Mouse (Mus musculus): ENCODE measurements around the gene 4930562C15Rik. TPM values are rescaled to one million over a fixed set of nuclear protein-coding genes. Genes with fewer than 3 reads are reported as not detected.
A peak's percentile ranks its signal among the peaks of the same experiment; 100 is the strongest.

4930562C15Rik gene
- total RNA-seq, 2 experiments from 2014 or later: not detected

DNA sequence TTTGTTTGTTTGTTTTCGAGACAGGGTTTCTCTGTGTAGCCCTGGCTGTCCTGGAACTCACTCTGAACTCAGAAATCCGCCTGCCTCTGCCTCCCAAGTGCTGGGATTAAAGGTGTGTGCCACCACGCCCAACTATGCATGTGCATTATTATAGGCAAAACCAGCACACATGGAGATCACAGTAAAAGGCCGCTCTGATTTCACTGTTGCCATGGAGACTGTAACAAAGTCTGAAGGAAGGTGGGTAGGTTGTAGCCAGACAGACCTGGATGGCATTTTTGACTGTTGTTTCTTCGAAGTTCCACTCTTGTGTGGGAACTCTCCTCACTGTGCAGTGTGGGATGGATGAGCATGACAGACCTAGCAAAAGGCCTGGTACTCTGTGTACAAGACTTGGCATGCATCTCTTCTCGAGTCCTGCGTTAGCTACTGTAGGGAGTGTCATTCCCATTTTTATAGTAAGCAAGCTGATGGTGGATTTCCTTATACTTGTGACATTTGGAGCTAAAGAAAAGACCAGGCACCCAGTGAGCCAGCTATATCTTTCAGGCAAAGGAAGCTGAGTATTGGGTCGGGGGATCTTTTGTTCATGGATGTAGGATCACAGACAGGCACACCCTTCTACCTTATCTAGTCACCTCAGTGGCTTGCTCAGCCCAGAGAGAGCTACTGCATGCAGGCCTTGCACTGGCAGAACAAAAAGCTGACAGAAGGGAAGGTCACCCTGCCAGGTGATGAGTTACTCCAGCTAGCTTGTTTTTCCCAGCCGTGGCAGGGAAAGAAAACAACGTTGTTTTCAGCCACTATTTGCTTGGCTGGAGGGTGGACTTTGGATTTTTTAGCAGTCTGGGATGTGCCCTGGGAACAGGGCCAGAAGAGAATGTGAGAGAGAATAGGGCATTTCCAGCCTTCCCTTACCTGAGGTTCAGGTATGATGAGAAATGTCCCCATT is 46.5 kb downstream of the 4930562C15Rik start:
- intact Hi-C loops (cut with DNase I): no loop called here
- peak overlapping the region; percentile 93 for H3K4me3 ChIP-seq
- DNase-seq: no peak
- peak overlapping the region; percentile 100 for H3K27ac ChIP-seq
- no peak for TF ChIP-seq CTCF (IDR thresholded peaks at IDR 0.05)

GRCm38 (mm10) chr16:4884930-4885329 is 49.7 kb downstream of the 4930562C15Rik start:
- no peak for DNase-seq
- TF ChIP-seq CTCF (IDR thresholded peaks at IDR 0.05): no peak
- Histone ChIP-seq H3K27ac (peak overlapping the region; percentile 93), H3K4me3 (no peak overlapping the region)
- intact Hi-C loops (cut with DNase I): no loop called here

DNA sequence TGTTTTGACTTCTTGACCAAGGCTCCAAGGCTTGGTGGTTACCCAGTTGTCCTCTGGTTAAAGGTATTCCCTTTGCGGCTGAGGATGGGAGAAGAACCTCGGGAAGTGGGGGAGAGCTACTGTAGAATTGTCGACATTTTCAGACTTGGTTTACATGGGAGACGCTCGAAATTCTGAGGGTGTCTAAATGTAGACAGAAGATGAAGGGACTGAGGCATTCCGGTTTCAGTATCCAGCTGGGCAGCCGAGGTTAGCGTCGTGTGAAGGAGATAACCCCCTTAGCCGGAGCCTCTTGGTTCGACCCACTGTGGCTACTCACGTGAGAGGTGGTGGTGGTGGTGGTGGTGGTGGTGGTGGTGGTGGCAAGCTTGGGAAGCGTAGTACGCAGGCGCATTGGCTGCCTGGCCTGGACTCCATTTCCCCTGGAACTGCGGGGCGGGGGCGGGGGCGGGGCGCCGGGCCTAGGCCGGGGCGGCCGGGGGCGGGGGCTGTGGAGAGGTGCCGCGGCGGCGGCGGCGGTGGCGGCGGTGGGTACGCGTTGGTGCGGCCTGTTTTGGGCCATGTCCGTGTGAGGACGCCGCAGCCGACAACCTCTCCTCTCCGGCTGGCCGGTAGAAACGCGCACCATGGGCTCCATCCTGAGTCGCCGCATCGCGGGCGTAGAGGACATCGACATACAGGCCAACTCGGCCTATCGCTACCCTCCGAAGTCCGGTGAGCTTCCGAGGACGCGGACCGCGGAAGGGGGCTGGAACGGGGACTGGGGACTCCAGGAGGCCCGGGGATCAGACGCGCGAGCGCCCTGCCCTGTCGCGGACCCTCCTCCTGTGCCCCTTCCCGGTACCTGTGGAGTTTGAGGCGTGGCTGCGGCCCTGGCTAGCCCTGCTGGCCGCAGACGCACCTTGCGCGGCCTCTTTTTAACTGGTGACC is 50.8 kb downstream of the 4930562C15Rik start, which contains the start of gene Mgrn1:
TSS of gene Mgrn1 (plus strand) at position 490 of the 930 bp plus-strand sequence.
- H3K27ac ChIP-seq: peak within 1 kb of the TSS; percentile 96
- H3K4me3 ChIP-seq: peak within 1 kb of the TSS; percentile 80
- peak; percentile 94 for DNase-seq
- intact Hi-C loops (cut with DNase I): loop anchor here (2.0 kb wide), 1 partner anchor 17 kb away; no protein-coding TSS in a partner anchor
- TF ChIP-seq CTCF (IDR thresholded peaks at IDR 0.05): no peak

- DNase-seq: no peak
- Histone ChIP-seq H3K27ac (peak overlapping the region; percentile 96), H3K4me3 (peak overlapping the region; percentile 80)
- no peak for TF ChIP-seq CTCF (IDR thresholded peaks at IDR 0.05)
- intact Hi-C loops (cut with DNase I): loop anchor here (2.0 kb wide), 1 partner anchor 16 kb away; no protein-coding TSS in a partner anchor
These were observed 51.4 kb downstream of the 4930562C15Rik start for GRCm38 (mm10) chr16:4886690-4887020.

GRCm38 (mm10) chr16:4890201-4890709 is 55.0 kb downstream of the 4930562C15Rik start:
- H3K4me3 ChIP-seq: no peak overlapping the region
- H3K27ac ChIP-seq: peak overlapping the region; percentile 54
- no peak for TF ChIP-seq CTCF (IDR thresholded peaks at IDR 0.05)
- intact Hi-C loops (cut with DNase I): no loop called here
- DNase-seq: no peak

- TF ChIP-seq CTCF (IDR thresholded peaks at IDR 0.05): no peak
- intact Hi-C loops (cut with DNase I): no loop called here
- H3K27ac ChIP-seq: peak overlapping the region; percentile 46
- H3K4me3 ChIP-seq: no peak overlapping the region
- DNase-seq: no peak
These were observed 57.0 kb downstream of the 4930562C15Rik start for GRCm38 (mm10) chr16:4892171-4892570.

GRCm38 (mm10) chr16:4894201-4894908 is 59.1 kb downstream of the 4930562C15Rik start:
- intact Hi-C loops (cut with DNase I): no loop called here
- no peak for DNase-seq
- peak overlapping the region; percentile 70 for H3K27ac ChIP-seq
- no peak for TF ChIP-seq CTCF (IDR thresholded peaks at IDR 0.05)
- no peak overlapping the region for H3K4me3 ChIP-seq

GRCm38 (mm10) chr16:4896249-4897027 is 61.2 kb downstream of the 4930562C15Rik start:
- Histone ChIP-seq H3K4me3 (peak overlapping the region; percentile 5), H3K27ac (peak overlapping the region; percentile 76)
- intact Hi-C loops (cut with DNase I): no loop called here
- DNase-seq: peak; percentile 57
- no peak for TF ChIP-seq CTCF (IDR thresholded peaks at IDR 0.05)

DNA sequence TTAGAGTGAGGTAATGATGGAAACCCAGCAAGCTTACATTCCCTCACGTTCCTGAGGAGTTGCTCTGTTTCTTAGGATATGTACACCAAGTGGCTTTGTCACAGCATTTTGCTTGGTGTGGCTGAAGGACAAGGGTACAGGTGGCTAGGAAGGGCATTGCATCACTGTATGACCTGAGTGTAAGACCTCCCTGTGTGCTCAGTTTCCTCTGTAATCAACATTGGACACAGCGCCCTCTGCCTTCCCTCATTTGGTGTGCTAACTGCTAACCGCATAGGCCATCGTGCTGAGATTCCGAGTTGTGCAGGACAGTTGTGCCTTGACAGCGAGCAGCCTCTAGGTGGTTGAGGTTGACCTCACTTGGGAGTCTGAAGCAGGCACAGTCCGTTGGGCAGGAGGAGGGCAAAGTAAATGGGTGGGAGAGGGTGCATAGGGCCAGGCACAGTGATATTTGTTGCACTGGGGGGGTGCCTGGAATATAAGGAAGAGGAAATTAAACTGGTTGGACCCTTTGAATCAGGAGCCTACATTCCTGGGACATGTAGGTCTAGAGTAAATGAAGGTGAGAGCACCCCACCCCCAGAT is 62.0 kb downstream of the 4930562C15Rik start:
- no peak for TF ChIP-seq CTCF (IDR thresholded peaks at IDR 0.05)
- intact Hi-C loops (cut with DNase I): no loop called here
- no peak for DNase-seq
- H3K4me3 ChIP-seq: no peak overlapping the region; the same call in 1 of the 2 replicates
- H3K27ac ChIP-seq: peak overlapping the region; percentile 76

DNA sequence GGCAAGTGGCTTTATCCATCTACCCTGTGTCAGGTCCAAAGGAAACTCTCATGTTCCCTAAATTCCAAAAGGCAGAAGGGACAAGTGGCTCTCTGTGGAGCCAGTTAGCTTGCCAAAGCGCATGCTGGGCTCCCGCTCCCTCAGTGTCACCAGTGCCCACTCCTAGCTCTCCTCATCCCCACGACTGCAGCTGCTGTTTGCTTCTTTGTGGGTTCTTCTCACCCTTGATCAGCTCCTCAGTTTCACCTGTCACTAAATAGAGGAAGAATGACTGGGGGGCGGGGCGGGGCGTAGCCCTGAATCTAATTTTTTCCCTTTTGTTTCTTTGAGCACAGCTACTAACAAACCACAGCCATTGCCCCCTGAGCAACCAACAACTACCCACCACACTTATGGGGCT is 63.7 kb downstream of the 4930562C15Rik start:
- no peak for TF ChIP-seq CTCF (IDR thresholded peaks at IDR 0.05)
- Histone ChIP-seq H3K27ac (no peak overlapping the region), H3K4me3 (no peak overlapping the region)
- no peak for DNase-seq
- intact Hi-C loops (cut with DNase I): no loop called here

- Histone ChIP-seq H3K27ac (no peak overlapping the region), H3K4me3 (no peak overlapping the region)
- TF ChIP-seq CTCF (IDR thresholded peaks at IDR 0.05): no peak
- DNase-seq: no peak
- intact Hi-C loops (cut with DNase I): no loop called here
These were observed 64.5 kb downstream of the 4930562C15Rik start for GRCm38 (mm10) chr16:4899711-4900110.
